Mouse (Mus musculus) liver, embryonic 13.5 days (tissue): ENCODE measurements around the gene Emc10. TPM values are rescaled to one million over a fixed set of nuclear protein-coding genes. Genes with fewer than 3 reads are reported as not detected.

Source experiments
- ATAC-seq: fragments of 200-750 bp; cut with Nextera tagmentation; 2 replicates; pipeline ENCODE4 v1.8.0; 2017; ENCODE audit warnings: low read depth, mild to moderate bottlenecking, moderate number of reproducible peaks, moderate library complexity
- DNase-seq: peaks from one replicate; pipeline ENCODE4 v3.0.0; 2022
- H3K27ac ChIP-seq: fragments of 300-500 bp; sonication (generic); 2 replicates; pipeline ENCODE4 v1.5.1; 2015; ENCODE audit warnings: moderate library complexity, mild to moderate bottlenecking, inconsistent platforms
- H3K27me3 ChIP-seq: fragments of 300-500 bp; sonication (generic); 2 replicates; pipeline ENCODE4 v1.6.1; 2015; ENCODE audit warnings: mild to moderate bottlenecking, inconsistent platforms
- H3K36me3 ChIP-seq: fragments of 300-500 bp; sonication (generic); 2 replicates; pipeline ENCODE4 v1.6.1; 2015; ENCODE audit warnings: mild to moderate bottlenecking, inconsistent platforms
- H3K4me1 ChIP-seq: fragments of 300-500 bp; sonication (generic); replicated peaks from 2 replicates; pipeline ENCODE4 v1.6.1; 2015; ENCODE audit warnings: inconsistent platforms
- H3K4me2 ChIP-seq: fragments of 300-500 bp; sonication (generic); 2 replicates; pipeline ENCODE4 v1.6.1; 2015; ENCODE audit warnings: inconsistent platforms, mild to moderate bottlenecking, moderate library complexity
- H3K4me3 ChIP-seq: fragments of 300-500 bp; sonication (generic); replicated peaks from 2 replicates; pipeline ENCODE4 v1.5.1; 2015; ENCODE audit warnings: mild to moderate bottlenecking, inconsistent platforms
- H3K9ac ChIP-seq: fragments of 300-500 bp; sonication (generic); 2 replicates; pipeline ENCODE4 v1.6.1; 2015; ENCODE audit warnings: mild to moderate bottlenecking, inconsistent platforms
- H3K9me3 ChIP-seq: fragments of 300-500 bp; sonication (generic); replicated peaks from 2 replicates; pipeline ENCODE4 v1.6.1; 2016; ENCODE audit warnings: inconsistent platforms
- WGBS: fragments of 180-500 bp; shearing (Covaris S2); methylation state at CpG from one replicate; pipeline ENCODE4 v1.1.7; 2015; ENCODE audit not compliant: insufficient replicate concordance; 5-methylcytosine and 5-hydroxymethylcytosine counted together
- polyA plus RNA-seq: library from polyadenylated mRNA; unstranded; fragments of >200 nt; fragmentation: Nextera tagmentation; extraction: Ambion mirVana; gene quantifications from 2 replicates; pipeline ENCODE4 v1.2.1, GENCODE M21; 2015

The Emc10 gene
- polyA plus RNA-seq, 1 experiment from 2014 or later = 43.3 TPM

- ATAC-seq (no peak), DNase-seq (no peak)
- Histone ChIP-seq H3K4me2 (no peak overlapping the region), H3K9ac (no peak overlapping the region), H3K4me3 (no peak overlapping the region), H3K4me1 (peaks cover 16% of the 10 kb centered on the region), H3K27ac (no peak overlapping the region), H3K36me3 (peaks cover 66% of the 10 kb centered on the region), H3K9me3 (no peaks in the 10 kb centered on the region), H3K27me3 (peaks cover 3% of the 10 kb centered on the region)
- 85% methylated on average over 12 of the region's 12 CpGs for WGBS
Measured at GRCm38 (mm10) chr7:44533746-44534045, 37.4 kb upstream of the Emc10 start.

GRCm38 (mm10) chr7:44532918-44533745, 36.8 kb upstream of the Emc10 start:
- Histone ChIP-seq H3K9ac (no peak overlapping the region), H3K4me2 (no peak overlapping the region), H3K4me1 (peaks cover 21% of the 10 kb centered on the region), H3K4me3 (no peak overlapping the region), H3K36me3 (peaks cover 60% of the 10 kb centered on the region), H3K27me3 (peaks cover 6% of the 10 kb centered on the region), H3K9me3 (no peaks in the 10 kb centered on the region), H3K27ac (no peak overlapping the region)
- 79% methylated on average over 29 of the region's 29 CpGs for WGBS
- DNase-seq = no peak
- ATAC-seq = no peak

DNA sequence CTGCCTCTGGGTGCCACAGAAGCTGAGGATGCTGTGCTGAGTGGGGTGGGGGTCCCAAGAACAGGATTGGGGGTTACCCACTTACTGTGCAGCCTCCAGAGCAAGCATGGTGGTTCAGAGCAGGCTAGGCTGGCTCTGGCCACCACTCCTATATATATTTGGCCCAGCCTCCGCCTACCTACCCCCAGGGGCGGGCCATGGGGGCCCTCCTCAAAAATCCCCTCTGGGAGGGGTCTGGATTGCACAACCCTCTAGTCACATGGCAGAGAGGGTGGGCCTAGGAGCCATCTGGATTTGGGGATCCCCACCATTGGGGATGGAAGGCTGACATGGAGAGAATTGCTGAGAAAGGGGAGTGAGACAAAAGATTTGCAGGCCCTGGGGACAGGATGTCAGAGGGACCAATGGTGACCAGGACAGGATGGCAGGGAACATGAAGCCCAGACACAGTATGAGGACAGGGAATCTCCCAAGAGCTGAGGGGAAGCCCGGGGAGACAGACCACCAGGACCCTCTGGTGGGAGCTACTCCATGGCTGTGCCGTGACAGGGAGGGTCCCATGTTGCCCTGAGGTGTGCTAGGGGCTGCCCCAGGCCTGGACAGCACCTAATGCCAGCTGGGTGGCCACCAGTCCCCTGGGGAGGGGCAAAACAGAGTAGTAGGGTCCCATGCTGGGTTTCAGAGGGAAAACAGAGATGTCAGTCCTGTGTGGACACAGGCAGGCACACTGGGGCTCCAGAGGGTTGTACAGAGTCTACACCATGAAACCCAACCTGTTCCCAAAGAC, 35.8 kb upstream of the Emc10 start, which contains the start of gene Spib:
Gene Spib (minus strand): TSS at position 126 of the 787 bp plus-strand sequence.
- 58% methylated on average over 4 of the region's 4 CpGs for WGBS

GRCm38 (mm10) chr7:44531207-44531606, 34.9 kb upstream of the Emc10 start:
- Histone ChIP-seq H3K4me2 (no peak overlapping the region), H3K27ac (no peak overlapping the region), H3K4me1 (peaks cover 27% of the 10 kb centered on the region), H3K9ac (no peak overlapping the region), H3K4me3 (no peak overlapping the region), H3K36me3 (peaks cover 41% of the 10 kb centered on the region), H3K27me3 (peaks cover 20% of the 10 kb centered on the region), H3K9me3 (no peaks in the 10 kb centered on the region)
- 20% methylated on average over 5 of the region's 5 CpGs for WGBS
- DNase-seq = no peak
- ATAC-seq = no peak

More for the DNA sequence above, 35.8 kb upstream of the Emc10 start, which contains the start of gene Spib:
- no peak within 1 kb of the TSS for H3K4me2 ChIP-seq
- no peak for DNase-seq
- peaks cover 11% of the 10 kb centered on the region for H3K27me3 ChIP-seq
- no peak within 1 kb of the TSS for H3K4me3 ChIP-seq
- no peak within 1 kb of the TSS for H3K9ac ChIP-seq
- ATAC-seq = no peak
- H3K4me1 ChIP-seq = peaks cover 27% of the 10 kb centered on the region
- peaks cover 50% of the 10 kb centered on the region for H3K36me3 ChIP-seq
- no peaks in the 10 kb centered on the region for H3K9me3 ChIP-seq
- H3K27ac ChIP-seq = no peak within 1 kb of the TSS

DNA sequence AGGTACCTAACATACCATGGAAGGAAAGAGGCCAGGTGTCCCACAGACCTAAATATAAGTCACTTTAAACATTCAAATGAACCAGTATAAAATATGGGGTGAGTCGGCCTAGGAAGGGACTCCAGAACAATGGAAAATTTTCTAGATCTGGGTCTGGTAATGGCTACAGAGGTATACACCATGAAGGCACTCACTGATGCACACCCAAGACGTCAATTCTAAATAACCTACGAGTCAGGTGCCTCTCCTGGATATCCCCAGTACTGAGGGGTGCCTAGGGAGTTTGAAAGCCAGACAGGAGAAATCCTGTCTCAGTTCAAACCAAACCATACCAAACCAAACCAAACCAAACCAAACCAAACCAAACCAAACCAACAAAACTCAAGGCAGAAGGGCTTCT, 34.2 kb upstream of the Emc10 start:
- Histone ChIP-seq H3K4me3 (no peak overlapping the region), H3K27me3 (peaks cover 27% of the 10 kb centered on the region), H3K4me2 (no peak overlapping the region), H3K4me1 (peaks cover 27% of the 10 kb centered on the region), H3K27ac (no peak overlapping the region), H3K9ac (no peak overlapping the region), H3K36me3 (peaks cover 34% of the 10 kb centered on the region), H3K9me3 (no peaks in the 10 kb centered on the region)
- 70% methylated on average over 3 of the region's 3 CpGs for WGBS
- DNase-seq (no peak), ATAC-seq (no peak)

- Histone ChIP-seq H3K27ac (no peak overlapping the region), H3K4me3 (no peak overlapping the region), H3K27me3 (peaks cover 37% of the 10 kb centered on the region), H3K9me3 (no peaks in the 10 kb centered on the region), H3K4me1 (peaks cover 27% of the 10 kb centered on the region), H3K36me3 (peaks cover 24% of the 10 kb centered on the region), H3K4me2 (no peak overlapping the region), H3K9ac (no peak overlapping the region)
- no peak for ATAC-seq
- WGBS = 63% methylated on average over 5 of the region's 5 CpGs
- DNase-seq = no peak
Measured at GRCm38 (mm10) chr7:44529518-44529917, 33.2 kb upstream of the Emc10 start.

DNA sequence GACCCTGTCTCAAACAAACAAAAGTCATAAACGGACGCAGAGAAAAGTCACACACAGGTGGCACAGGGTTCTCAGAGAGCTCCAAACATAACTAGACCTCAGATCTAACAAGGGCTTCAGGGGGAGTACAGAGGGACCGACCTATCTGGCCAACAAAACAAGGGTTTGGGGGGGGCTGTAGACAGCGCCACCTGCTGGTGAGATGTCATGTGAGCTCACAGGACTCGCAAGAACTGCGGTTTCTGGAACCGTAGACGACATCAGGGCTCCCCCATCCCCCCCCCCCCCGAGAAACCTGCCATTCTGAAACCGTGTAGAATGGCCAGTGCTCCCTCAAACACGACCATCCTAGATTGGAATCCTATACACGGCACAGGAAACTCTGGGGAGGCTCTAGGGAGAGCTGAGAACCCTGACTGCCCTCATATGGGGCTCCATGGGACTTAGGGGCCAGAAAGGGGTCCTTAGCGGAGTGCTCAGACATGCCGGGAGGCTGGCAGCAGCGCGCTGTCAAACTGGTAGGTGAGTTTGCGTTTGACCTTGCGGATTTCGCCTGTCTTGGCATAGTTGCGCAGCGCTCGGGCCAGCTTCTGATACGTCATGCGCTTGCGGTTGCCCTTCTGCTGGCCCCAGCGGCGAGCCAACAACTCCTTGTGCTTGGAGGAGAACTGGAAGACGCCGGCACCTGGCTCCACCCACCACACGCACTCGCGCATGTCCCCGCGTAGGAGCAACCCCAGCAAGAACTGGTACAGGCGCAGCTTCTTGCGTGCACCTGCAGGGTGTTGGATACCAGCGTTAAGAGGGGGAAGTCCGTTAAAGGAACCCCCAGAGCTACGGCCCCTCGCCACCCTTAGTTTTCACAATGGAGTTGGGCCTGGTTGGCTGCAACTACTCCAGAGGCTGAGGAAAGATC, 31.4 kb upstream of the Emc10 start:
- Histone ChIP-seq H3K9me3 (no peaks in the 10 kb centered on the region), H3K27ac (no peak overlapping the region), H3K4me3 (peak overlapping the region; percentile 51), H3K27me3 (peaks cover 55% of the 10 kb centered on the region), H3K36me3 (peaks cover 6% of the 10 kb centered on the region), H3K4me2 (peak overlapping the region; percentile 79), H3K4me1 (peaks cover 15% of the 10 kb centered on the region), H3K9ac (peak overlapping the region; percentile 65)
- 5% methylated on average over 40 of the region's 40 CpGs for WGBS
- peak; percentile 65 for DNase-seq
- peak; percentile 63 for ATAC-seq

- WGBS = 71% methylated on average over 14 of the region's 14 CpGs
- no peaks in the 10 kb centered on the region for H3K9me3 ChIP-seq
- H3K9ac ChIP-seq = no peak overlapping the region
- H3K4me3 ChIP-seq = no peak overlapping the region
- H3K27ac ChIP-seq = no peak overlapping the region
- H3K27me3 ChIP-seq = peaks cover 67% of the 10 kb centered on the region
- H3K4me1 ChIP-seq = peaks cover 11% of the 10 kb centered on the region
- ATAC-seq = no peak
- no peak for DNase-seq
- no peaks in the 10 kb centered on the region for H3K36me3 ChIP-seq
- no peak overlapping the region for H3K4me2 ChIP-seq
Measured at GRCm38 (mm10) chr7:44526414-44527154, 30.3 kb upstream of the Emc10 start.

GRCm38 (mm10) chr7:44525126-44525832, 28.9 kb upstream of the Emc10 start:
- H3K4me1 ChIP-seq = peaks cover 11% of the 10 kb centered on the region
- no peak overlapping the region for H3K4me3 ChIP-seq
- DNase-seq (no peak), ATAC-seq (no peak)
- H3K27ac ChIP-seq = no peak overlapping the region
- H3K9ac ChIP-seq = no peak overlapping the region
- peaks cover 78% of the 10 kb centered on the region for H3K27me3 ChIP-seq
- no peaks in the 10 kb centered on the region for H3K9me3 ChIP-seq
- no peaks in the 10 kb centered on the region for H3K36me3 ChIP-seq
- WGBS = 19% methylated on average over 22 of the region's 22 CpGs
- no peak overlapping the region for H3K4me2 ChIP-seq

DNA sequence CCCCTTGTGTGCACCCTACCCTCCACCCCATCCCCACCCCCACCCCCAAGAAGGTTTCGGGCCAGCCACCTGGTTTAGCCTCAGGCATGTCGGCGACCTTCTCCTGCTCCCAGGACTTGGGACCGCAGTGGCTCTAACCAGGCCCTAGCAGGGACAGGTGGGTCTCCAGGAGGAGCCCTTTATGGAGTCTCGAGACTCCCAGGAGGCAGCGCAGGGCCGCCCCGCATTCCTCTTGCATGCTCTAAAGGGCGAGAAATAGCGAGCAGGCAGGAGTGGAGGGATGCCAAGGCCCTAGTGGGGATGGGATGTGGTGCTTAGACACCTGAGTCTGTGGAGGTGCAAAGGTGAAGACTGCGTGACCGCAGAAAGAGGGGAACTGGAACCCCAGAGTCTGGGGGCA, 28.2 kb upstream of the Emc10 start, which contains the start of gene Mybpc2:
Gene Mybpc2 (minus strand): TSS at position 155 of the 400 bp plus-strand sequence.
- DNase-seq (no peak), ATAC-seq (no peak)
- Histone ChIP-seq H3K36me3 (no peaks in the 10 kb centered on the region), H3K4me3 (no peak within 1 kb of the TSS), H3K9ac (no peak within 1 kb of the TSS), H3K27ac (no peak within 1 kb of the TSS), H3K4me2 (no peak within 1 kb of the TSS), H3K27me3 (peaks cover 78% of the 10 kb centered on the region), H3K4me1 (peaks cover 11% of the 10 kb centered on the region), H3K9me3 (no peaks in the 10 kb centered on the region)
- WGBS = 34% methylated on average over 12 of the region's 12 CpGs
